Mouse (Mus musculus): ENCODE results near the gene L3hypdh. TPM values are rescaled to one million over a fixed set of nuclear protein-coding genes. Genes with fewer than 3 reads are reported as not detected.

Gene L3hypdh
- polyA plus RNA-seq, 1 experiment, result 2.4 TPM

- TF ChIP-seq CTCF (IDR thresholded peaks at IDR 0.05; ENCODE audit: extremely low read depth, insufficient read depth, insufficient read length, insufficient replicate concordance) (no peak), POLR2A (IDR thresholded peaks at IDR 0.05; ENCODE audit: low read depth, low read length) (no peak)
- 86% methylated on average over 6 of the region's 6 CpGs for WGBS
- DNase-seq (ENCODE audit: low read depth in 1 of 2, low spot score in 2 of 2), result no peak
Observed at GRCm38 (mm10) chr12:72102776-72103175, 17.5 kb upstream of the L3hypdh start.

GRCm38 (mm10) chr12:72096966-72097365 lies 11.7 kb upstream of the L3hypdh start:
- 96% methylated on average over 8 of the region's 8 CpGs for WGBS
- Histone ChIP-seq H3K27ac (ENCODE audit: insufficient read depth, low read length) (no peak overlapping the region), H3K36me3 (ENCODE audit: control insufficient read depth, insufficient read depth, low read length) (peaks cover 50% of the 10 kb centered on the region), H3K27me3 (ENCODE audit: control insufficient read depth, insufficient read depth, low read length) (no peaks in the 10 kb centered on the region), H3K4me1 (ENCODE audit: control insufficient read depth, insufficient read depth, insufficient read length) (no peaks in the 10 kb centered on the region), H3K4me3 (ENCODE audit: extremely low read depth, insufficient read depth, insufficient read length) (no peak overlapping the region)
- no peak for TF ChIP-seq POLR2A (IDR thresholded peaks at IDR 0.05; ENCODE audit: low read depth, low read length)
- no peak for TF ChIP-seq CTCF (IDR thresholded peaks at IDR 0.05; ENCODE audit: extremely low read depth, insufficient read depth, insufficient read length, insufficient replicate concordance)
- DNase-seq (ENCODE audit: low read depth in 1 of 2, low spot score in 2 of 2), result no peak

More at GRCm38 (mm10) chr12:72102776-72103175, 17.5 kb upstream of the L3hypdh start:
- H3K4me3 ChIP-seq (ENCODE audit: extremely low read depth, insufficient read depth, insufficient read length), result no peak overlapping the region
- peaks cover 9% of the 10 kb centered on the region for H3K36me3 ChIP-seq (ENCODE audit: control insufficient read depth, insufficient read depth, low read length)
- no peaks in the 10 kb centered on the region for H3K4me1 ChIP-seq (ENCODE audit: control insufficient read depth, insufficient read depth, insufficient read length)
- H3K27me3 ChIP-seq (ENCODE audit: control insufficient read depth, insufficient read depth, low read length), result no peaks in the 10 kb centered on the region
- no peak overlapping the region for H3K27ac ChIP-seq (ENCODE audit: insufficient read depth, low read length)

GRCm38 (mm10) chr12:72089802-72090201 lies 4.6 kb upstream of the L3hypdh start:
- TF ChIP-seq CTCF (IDR thresholded peaks at IDR 0.05; ENCODE audit: extremely low read depth, insufficient read depth, insufficient read length, insufficient replicate concordance) (no peak), POLR2A (IDR thresholded peaks at IDR 0.05; ENCODE audit: low read depth, low read length) (no peak)
- H3K4me1 ChIP-seq (ENCODE audit: control insufficient read depth, insufficient read depth, insufficient read length), result peaks cover 7% of the 10 kb centered on the region
- WGBS, result 94% methylated on average over 4 of the region's 4 CpGs

GRCm38 (mm10) chr12:72086166-72086825 lies 1.1 kb upstream of the L3hypdh start:
- Histone ChIP-seq H3K4me3 (ENCODE audit: extremely low read depth, insufficient read depth, insufficient read length) (peak overlapping the region; percentile 93), H3K36me3 (ENCODE audit: control insufficient read depth, insufficient read depth, low read length) (peaks cover 5% of the 10 kb centered on the region), H3K27me3 (ENCODE audit: control insufficient read depth, insufficient read depth, low read length) (peaks cover 4% of the 10 kb centered on the region; the same call in 1 of the 2 replicates), H3K4me1 (ENCODE audit: control insufficient read depth, insufficient read depth, insufficient read length) (peaks cover 10% of the 10 kb centered on the region), H3K27ac (ENCODE audit: insufficient read depth, low read length) (peak overlapping the region; percentile 97)
- no peak for DNase-seq (ENCODE audit: low read depth in 1 of 2, low spot score in 2 of 2)
- WGBS, result 5% methylated on average over 18 of the region's 18 CpGs
- TF ChIP-seq CTCF (IDR thresholded peaks at IDR 0.05; ENCODE audit: extremely low read depth, insufficient read depth, insufficient read length, insufficient replicate concordance), result no peak
- 0 out of 2 replicates have a peak, but pooled peaks have one; percentile 24 for TF ChIP-seq POLR2A (IDR thresholded peaks at IDR 0.05; ENCODE audit: low read depth, low read length)

More at GRCm38 (mm10) chr12:72089802-72090201, 4.6 kb upstream of the L3hypdh start:
- no peak overlapping the region for H3K4me3 ChIP-seq (ENCODE audit: extremely low read depth, insufficient read depth, insufficient read length)
- peaks cover 28% of the 10 kb centered on the region for H3K36me3 ChIP-seq (ENCODE audit: control insufficient read depth, insufficient read depth, low read length)
- peaks cover 2% of the 10 kb centered on the region; the same call in 1 of the 2 replicates for H3K27me3 ChIP-seq (ENCODE audit: control insufficient read depth, insufficient read depth, low read length)
- no peak for DNase-seq (ENCODE audit: low read depth in 1 of 2, low spot score in 2 of 2)
- H3K27ac ChIP-seq (ENCODE audit: insufficient read depth, low read length), result no peak overlapping the region

- peak overlapping the region; percentile 93 for H3K4me3 ChIP-seq (ENCODE audit: extremely low read depth, insufficient read depth, insufficient read length)
- peak overlapping the region; percentile 33; the same call in 1 of the 2 replicates for H3K27ac ChIP-seq (ENCODE audit: insufficient read depth, low read length)
- H3K4me1 ChIP-seq (ENCODE audit: control insufficient read depth, insufficient read depth, insufficient read length), result peaks cover 10% of the 10 kb centered on the region
- peaks cover 4% of the 10 kb centered on the region; the same call in 1 of the 2 replicates for H3K27me3 ChIP-seq (ENCODE audit: control insufficient read depth, insufficient read depth, low read length)
- WGBS, result under 1% methylated on average over 31 of the region's 31 CpGs
- no peak for DNase-seq (ENCODE audit: low read depth in 1 of 2, low spot score in 2 of 2)
- H3K36me3 ChIP-seq (ENCODE audit: control insufficient read depth, insufficient read depth, low read length), result no peaks in the 10 kb centered on the region
- TF ChIP-seq POLR2A (IDR thresholded peaks at IDR 0.05; ENCODE audit: low read depth, low read length), result no peak
- TF ChIP-seq CTCF (IDR thresholded peaks at IDR 0.05; ENCODE audit: extremely low read depth, insufficient read depth, insufficient read length, insufficient replicate concordance), result no peak
Observed at GRCm38 (mm10) chr12:72085024-72085328, 263 bp downstream of the L3hypdh start.

- no peaks in the 10 kb centered on the region for H3K36me3 ChIP-seq (ENCODE audit: control insufficient read depth, insufficient read depth, low read length)
- peaks cover 4% of the 10 kb centered on the region; the same call in 1 of the 2 replicates for H3K27me3 ChIP-seq (ENCODE audit: control insufficient read depth, insufficient read depth, low read length)
- WGBS, result 21% methylated on average over 46 of the region's 46 CpGs
- TF ChIP-seq CTCF (IDR thresholded peaks at IDR 0.05; ENCODE audit: extremely low read depth, insufficient read depth, insufficient read length, insufficient replicate concordance) (no peak), POLR2A (IDR thresholded peaks at IDR 0.05; ENCODE audit: low read depth, low read length) (no peak)
- H3K4me3 ChIP-seq (ENCODE audit: extremely low read depth, insufficient read depth, insufficient read length), result peak overlapping the region; percentile 93
- DNase-seq (ENCODE audit: low read depth in 1 of 2, low spot score in 2 of 2), result no peak
- peak overlapping the region; percentile 33; the same call in 1 of the 2 replicates for H3K27ac ChIP-seq (ENCODE audit: insufficient read depth, low read length)
- peaks cover 10% of the 10 kb centered on the region for H3K4me1 ChIP-seq (ENCODE audit: control insufficient read depth, insufficient read depth, insufficient read length)
Observed at GRCm38 (mm10) chr12:72084261-72085023, 797 bp downstream of the L3hypdh start.
